In the genomic region with DNA sequence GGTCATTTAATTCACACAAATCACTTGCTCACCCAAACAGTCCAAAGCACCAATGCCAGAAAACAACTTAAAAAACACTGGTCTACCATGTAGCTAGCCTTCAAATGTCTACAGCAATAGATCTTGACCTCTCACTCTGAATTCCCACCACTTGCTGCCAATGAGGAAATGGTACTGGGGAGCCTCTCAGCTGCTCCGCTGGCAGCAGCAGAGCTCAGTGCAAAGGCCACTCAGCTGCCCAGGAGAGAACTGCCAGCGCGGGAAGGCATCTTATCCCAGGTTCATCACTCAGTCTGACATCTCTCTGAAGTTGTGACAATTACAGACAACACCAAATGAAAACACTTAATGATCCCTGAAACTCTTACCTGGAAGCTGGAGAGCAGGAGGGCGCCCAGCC, we compare ENCODE assay signal across 9 mouse cellular contexts.
"Had no signal": no experiment of that assay in that cellular context is flagged by ENCODE, and none has a peak within 500 bp of the region (broad histone marks: within the 10 kb centered on the region; RNA-seq: fewer than 3 reads in every experiment).

No protein-coding gene starts in this region.

- DNase-seq: layer of hippocampus, adult 9-11 months; liver; lung, adult 18-20 months; lung, postnatal 10 days; lung, postnatal 36 days; retina, postnatal 1 day; right cerebral cortex, postnatal 25 days; spleen, adult 18-20 months; thymus, postnatal 25 days had no signal
